Mouse (Mus musculus): ENCODE measurements around the gene Lamtor4. TPM values are rescaled to one million over a fixed set of nuclear protein-coding genes. Genes with fewer than 3 reads are reported as not detected.

The Lamtor4 gene
- polyA plus RNA-seq, 1 experiment, result 131 TPM

GRCm38 (mm10) chr5:138258078-138258477, 2.8 kb downstream of the Lamtor4 start:
- no peaks in the 10 kb centered on the region for H3K27me3 ChIP-seq (replicated peaks)
- H3K4me1 ChIP-seq, result peaks cover 84% of the 10 kb centered on the region
- H3K9me3 ChIP-seq, result peaks cover under 1% of the 10 kb centered on the region
- TF ChIP-seq GATA1 (IDR thresholded peaks at IDR 0.05; ENCODE audit: borderline replicate concordance, low read length) (no peak), FLI1 (IDR thresholded peaks at IDR 0.05; ENCODE audit: low read length) (no peak)
- no peak overlapping the region for H3K4me3 ChIP-seq (replicated peaks)
- peaks cover 56% of the 10 kb centered on the region for H3K36me3 ChIP-seq (replicated peaks; ENCODE audit: low read length)

DNA sequence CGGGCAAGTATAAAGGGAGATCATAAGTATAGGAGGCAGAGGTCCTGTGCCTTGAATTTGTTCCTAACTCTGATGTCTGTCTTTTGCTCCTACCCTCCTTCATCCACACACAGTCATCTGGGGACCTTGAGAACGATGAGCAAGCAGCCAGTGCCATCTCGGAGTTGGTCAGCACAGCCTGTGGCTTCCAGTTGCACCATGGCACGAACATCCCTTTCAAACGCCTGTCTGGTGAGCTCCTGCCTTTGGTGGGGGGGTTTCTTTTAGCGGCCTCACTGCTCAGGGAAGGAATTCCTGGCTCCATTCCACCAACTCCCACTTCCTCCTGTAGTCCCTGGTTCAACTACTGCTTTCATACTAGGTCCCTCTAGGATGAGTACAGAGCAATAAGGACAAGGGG, 3.3 kb downstream of the Lamtor4 start:
- peaks cover 89% of the 10 kb centered on the region for H3K4me1 ChIP-seq
- peaks cover 56% of the 10 kb centered on the region for H3K36me3 ChIP-seq (replicated peaks; ENCODE audit: low read length)
- H3K27me3 ChIP-seq (replicated peaks), result no peaks in the 10 kb centered on the region
- TF ChIP-seq FLI1 (IDR thresholded peaks at IDR 0.05; ENCODE audit: low read length), result no peak
- no peak for TF ChIP-seq GATA1 (IDR thresholded peaks at IDR 0.05; ENCODE audit: borderline replicate concordance, low read length)
- no peak overlapping the region for H3K4me3 ChIP-seq (replicated peaks)
- no peaks in the 10 kb centered on the region for H3K9me3 ChIP-seq

DNA sequence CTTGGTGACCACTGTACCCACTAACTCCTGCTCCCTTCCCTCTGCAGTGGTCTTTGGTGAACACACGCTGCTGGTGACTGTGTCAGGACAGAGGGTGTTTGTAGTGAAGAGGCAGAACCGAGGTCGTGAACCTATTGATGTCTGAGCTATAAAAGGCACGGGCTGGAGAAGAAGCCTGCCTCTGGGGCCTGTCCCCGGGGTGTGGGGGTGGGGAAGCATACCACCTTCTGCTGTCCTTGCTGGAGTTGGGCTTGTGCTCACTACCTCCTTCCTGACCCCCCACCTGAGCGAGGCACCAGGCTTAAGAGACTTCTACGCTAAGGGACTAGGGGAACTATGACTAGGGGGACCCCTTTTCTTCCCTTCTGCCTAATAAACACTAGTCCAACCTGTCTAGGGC, 3.7 kb downstream of the Lamtor4 start:
- H3K4me3 ChIP-seq (replicated peaks), result no peak overlapping the region
- TF ChIP-seq GATA1 (IDR thresholded peaks at IDR 0.05; ENCODE audit: borderline replicate concordance, low read length) (no peak), FLI1 (IDR thresholded peaks at IDR 0.05; ENCODE audit: low read length) (no peak)
- no peaks in the 10 kb centered on the region for H3K27me3 ChIP-seq (replicated peaks)
- peaks cover 56% of the 10 kb centered on the region for H3K36me3 ChIP-seq (replicated peaks; ENCODE audit: low read length)
- peaks cover 89% of the 10 kb centered on the region for H3K4me1 ChIP-seq
- no peaks in the 10 kb centered on the region for H3K9me3 ChIP-seq

- H3K36me3 ChIP-seq (replicated peaks; ENCODE audit: low read length), result peaks cover 56% of the 10 kb centered on the region
- H3K4me1 ChIP-seq, result peaks cover 92% of the 10 kb centered on the region
Measured at GRCm38 (mm10) chr5:138260051-138260450, 4.8 kb downstream of the Lamtor4 start.

DNA sequence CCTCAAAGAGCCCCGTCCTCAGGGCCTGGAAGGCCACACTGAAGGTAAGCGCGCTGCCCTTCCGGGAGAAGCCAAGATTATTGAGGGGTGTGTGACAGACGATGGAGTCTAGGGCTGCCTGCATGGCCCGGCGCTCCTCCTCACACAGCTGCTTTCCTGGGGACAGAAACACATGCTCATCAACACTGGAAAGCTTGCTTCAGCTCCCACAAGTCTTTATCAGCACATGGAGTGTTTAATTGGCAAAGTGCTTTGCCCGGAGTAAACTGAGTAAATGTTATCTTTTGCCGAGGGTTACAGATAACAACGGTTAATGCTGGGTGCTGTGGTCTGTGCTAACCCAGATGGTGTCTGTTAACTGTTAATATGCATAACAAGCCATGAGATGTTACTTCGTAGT, 5.6 kb downstream of the Lamtor4 start:
- peaks cover 62% of the 10 kb centered on the region for H3K36me3 ChIP-seq (replicated peaks; ENCODE audit: low read length)
- no peaks in the 10 kb centered on the region for H3K27me3 ChIP-seq (replicated peaks)
- H3K4me3 ChIP-seq (replicated peaks), result no peak overlapping the region
- H3K9me3 ChIP-seq, result no peaks in the 10 kb centered on the region
- H3K4me1 ChIP-seq, result peaks cover 92% of the 10 kb centered on the region
- TF ChIP-seq GATA1 (IDR thresholded peaks at IDR 0.05; ENCODE audit: borderline replicate concordance, low read length) (no peak), FLI1 (IDR thresholded peaks at IDR 0.05; ENCODE audit: low read length) (no peak)

More at GRCm38 (mm10) chr5:138260051-138260450, 4.8 kb downstream of the Lamtor4 start:
- Histone ChIP-seq H3K27me3 (replicated peaks) (no peaks in the 10 kb centered on the region), H3K9me3 (no peaks in the 10 kb centered on the region), H3K4me3 (replicated peaks) (no peak overlapping the region)
- TF ChIP-seq FLI1 (IDR thresholded peaks at IDR 0.05; ENCODE audit: low read length) (no peak), GATA1 (IDR thresholded peaks at IDR 0.05; ENCODE audit: borderline replicate concordance, low read length) (no peak)

- no peaks in the 10 kb centered on the region for H3K27me3 ChIP-seq (replicated peaks)
- H3K4me1 ChIP-seq, result peaks cover 80% of the 10 kb centered on the region
- H3K36me3 ChIP-seq (replicated peaks; ENCODE audit: low read length), result peaks cover 69% of the 10 kb centered on the region
- H3K4me3 ChIP-seq (replicated peaks), result peak overlapping the region; percentile 95
- H3K9me3 ChIP-seq, result no peaks in the 10 kb centered on the region
- TF ChIP-seq FLI1 (IDR thresholded peaks at IDR 0.05; ENCODE audit: low read length) (no peak), GATA1 (IDR thresholded peaks at IDR 0.05; ENCODE audit: borderline replicate concordance, low read length) (no peak)
Measured at GRCm38 (mm10) chr5:138262001-138262400, 6.7 kb downstream of the Lamtor4 start.

DNA sequence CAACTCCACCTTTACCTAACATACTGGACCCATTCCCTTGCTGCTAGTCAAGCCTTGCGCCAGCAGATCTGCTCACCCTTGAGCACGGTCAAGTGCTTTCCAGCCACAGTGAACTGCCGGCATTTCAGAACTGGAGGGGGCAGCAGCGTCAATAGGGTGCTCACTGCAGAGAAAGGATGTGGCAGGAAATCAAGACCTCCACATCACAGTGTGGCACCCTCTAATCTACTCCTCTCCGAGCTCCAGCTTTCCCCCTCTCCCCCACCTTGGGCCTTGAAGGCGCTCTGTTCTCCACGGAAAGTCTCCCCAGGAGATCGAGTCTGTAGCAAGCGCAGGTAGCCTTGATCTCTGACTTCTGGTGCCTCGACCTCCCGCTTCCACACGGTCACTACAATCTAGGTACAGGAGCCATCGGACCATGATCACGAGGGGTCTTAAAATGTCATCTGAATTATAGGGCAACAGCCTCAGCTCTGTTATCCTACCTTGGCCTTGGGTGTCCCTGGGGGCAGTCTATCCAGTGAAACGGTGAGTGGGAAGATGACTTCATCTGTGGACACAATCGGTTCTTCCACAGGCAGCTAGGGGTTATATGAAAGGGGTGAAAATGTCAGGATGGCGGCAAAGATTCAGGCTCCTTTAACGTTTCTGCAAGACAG, 7.4 kb downstream of the Lamtor4 start:
- TF ChIP-seq FLI1 (IDR thresholded peaks at IDR 0.05; ENCODE audit: low read length) (no peak), GATA1 (IDR thresholded peaks at IDR 0.05; ENCODE audit: borderline replicate concordance, low read length) (no peak)
- Histone ChIP-seq H3K9me3 (no peaks in the 10 kb centered on the region), H3K36me3 (replicated peaks; ENCODE audit: low read length) (peaks cover 64% of the 10 kb centered on the region), H3K4me3 (replicated peaks) (peak overlapping the region; percentile 95), H3K27me3 (replicated peaks) (no peaks in the 10 kb centered on the region), H3K4me1 (peaks cover 73% of the 10 kb centered on the region)

DNA sequence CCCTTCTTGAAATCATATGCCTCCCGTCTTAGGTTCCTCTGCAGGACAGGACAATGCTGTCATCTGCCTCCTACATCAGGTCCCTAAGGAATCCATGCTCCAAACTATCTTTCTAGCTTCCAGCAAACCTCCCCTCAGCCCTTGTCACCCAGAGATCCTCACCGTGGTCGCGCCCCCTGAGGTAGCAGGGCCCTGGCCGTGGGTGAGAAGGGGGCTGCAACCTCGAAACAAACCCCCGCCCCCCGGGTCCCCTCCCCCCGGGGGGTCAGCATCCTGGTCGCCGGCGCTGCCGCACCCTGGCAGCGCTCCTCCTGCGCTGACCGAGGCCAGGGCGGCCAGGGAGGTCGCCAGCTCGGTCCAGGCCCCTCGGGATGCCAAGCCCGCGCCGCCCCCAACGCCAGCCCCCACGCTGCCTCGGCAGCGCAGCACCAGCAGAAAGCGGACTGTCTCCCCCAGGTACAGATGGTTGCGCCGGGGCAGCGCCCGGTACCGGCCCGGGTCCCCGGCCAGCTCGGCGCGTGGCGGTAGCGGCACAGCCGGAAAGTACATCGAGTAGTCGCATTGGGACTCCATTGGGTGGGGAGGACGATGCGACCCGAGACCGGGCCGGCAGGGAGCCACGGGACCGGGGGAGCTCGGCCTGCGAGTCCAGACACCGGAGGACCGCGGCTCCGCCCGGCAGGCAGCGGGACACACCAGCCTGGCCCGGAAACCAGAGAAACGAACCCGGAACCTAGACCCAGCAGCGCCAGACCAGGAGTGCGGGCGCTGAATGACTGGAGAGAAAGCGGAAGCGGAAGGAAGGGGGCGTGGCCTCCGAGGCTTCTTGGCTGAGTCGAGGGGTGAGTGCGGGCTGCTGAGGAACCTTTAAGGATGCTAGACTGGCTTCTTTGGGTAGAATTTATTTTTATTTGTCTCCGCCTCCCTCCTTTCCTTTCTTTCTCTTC, 8.3 kb downstream of the Lamtor4 start, which contains the start of gene BC037034:
TSS of gene BC037034 (minus strand) at position 774 of the 947 bp plus-strand sequence.
- Histone ChIP-seq H3K4me3 (replicated peaks) (peak within 1 kb of the TSS; percentile 95), H3K9me3 (no peaks in the 10 kb centered on the region), H3K36me3 (replicated peaks; ENCODE audit: low read length) (peaks cover 56% of the 10 kb centered on the region), H3K27me3 (replicated peaks) (no peaks in the 10 kb centered on the region), H3K4me1 (peaks cover 65% of the 10 kb centered on the region)
- TF ChIP-seq GATA1 (IDR thresholded peaks at IDR 0.05; ENCODE audit: borderline replicate concordance, low read length) (no peak), FLI1 (IDR thresholded peaks at IDR 0.05; ENCODE audit: low read length) (no peak)

DNA sequence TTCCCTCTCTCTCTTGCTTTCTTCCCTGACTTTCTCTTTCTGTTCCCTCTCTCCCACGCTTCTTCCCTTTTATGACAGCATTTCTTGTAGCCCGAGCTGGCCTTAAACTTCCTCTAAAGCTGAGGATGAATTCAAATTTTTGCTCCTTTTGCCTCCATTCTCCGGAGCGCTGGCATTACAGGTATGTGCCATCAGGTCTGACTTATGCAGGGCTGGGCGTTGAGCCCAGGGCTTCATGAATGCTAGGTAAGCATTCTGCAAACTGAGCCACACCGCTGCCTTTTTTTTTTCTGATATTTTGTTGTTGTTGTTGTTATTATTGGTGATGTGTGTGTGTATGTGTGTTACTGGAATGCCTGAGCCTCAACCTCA, 8.9 kb downstream of the Lamtor4 start:
- Histone ChIP-seq H3K4me3 (replicated peaks) (peak overlapping the region; percentile 95), H3K36me3 (replicated peaks; ENCODE audit: low read length) (peaks cover 49% of the 10 kb centered on the region), H3K27me3 (replicated peaks) (no peaks in the 10 kb centered on the region), H3K9me3 (no peaks in the 10 kb centered on the region), H3K4me1 (peaks cover 58% of the 10 kb centered on the region)
- TF ChIP-seq FLI1 (IDR thresholded peaks at IDR 0.05; ENCODE audit: low read length) (no peak), GATA1 (IDR thresholded peaks at IDR 0.05; ENCODE audit: borderline replicate concordance, low read length) (no peak)

GRCm38 (mm10) chr5:138265712-138266111, 10.4 kb downstream of the Lamtor4 start:
- H3K9me3 ChIP-seq, result no peaks in the 10 kb centered on the region
- no peak overlapping the region for H3K4me3 ChIP-seq (replicated peaks)
- peaks cover 9% of the 10 kb centered on the region for H3K27me3 ChIP-seq (replicated peaks)
- H3K36me3 ChIP-seq (replicated peaks; ENCODE audit: low read length), result peaks cover 34% of the 10 kb centered on the region
- TF ChIP-seq GATA1 (IDR thresholded peaks at IDR 0.05; ENCODE audit: borderline replicate concordance, low read length), result no peak
- TF ChIP-seq FLI1 (IDR thresholded peaks at IDR 0.05; ENCODE audit: low read length), result no peak
- H3K4me1 ChIP-seq, result peaks cover 44% of the 10 kb centered on the region

Data from megakaryocyte, embryonic 14.5 days (primary cell).